In genomic region chr10:118997034-118997433, GRCm38 (mm10) we compare ENCODE assay signal across 28 mouse cellular contexts.
DNase-seq lines count a peak whose midpoint lies in the region; ATAC-seq and TF ChIP-seq lines count a peak whose summit lies in the region.
"Had no signal": no experiment of that assay in that cellular context is flagged by ENCODE, and none has a peak within 500 bp of the region (broad histone marks: within the 10 kb centered on the region; RNA-seq: fewer than 3 reads in every experiment).

No protein-coding gene starts in this region.

- H3K27me3 ChIP-seq in thymus, adult 2 months (ENCODE audit: control insufficient read depth, insufficient read depth, low read length) = no peaks in the 10 kb centered on the region
- no peaks in the 10 kb centered on the region for H3K27me3 ChIP-seq in midbrain, embryonic 11.5 days (ENCODE audit: control insufficient read depth, insufficient read depth, low read length)
- H3K27me3 ChIP-seq: CH12.LX; embryonic facial prominence, embryonic 13.5 days; embryonic facial prominence, embryonic 15.5 days; forebrain, embryonic 13.5 days; forebrain, embryonic 15.5 days; Patski had no signal

- no peak for ATAC-seq in erythroid progenitor cell, adult 5-6 weeks (replicated peaks; ENCODE audit: low FRiP score, poor library complexity, severe bottlenecking)
- ATAC-seq in midbrain, embryonic 11.5 days (ENCODE audit: low FRiP score) = no peak
- ATAC-seq: CD4-positive, CD25-positive, alpha-beta regulatory T cell, adult 4 months; forebrain, embryonic 13.5 days; forebrain, embryonic 15.5 days; forebrain, postnatal 0 days; Patski had no signal

- no peak overlapping the region for H3K4me3 ChIP-seq in thymus, adult 2 months (ENCODE audit: control insufficient read depth, insufficient read depth, low read length)
- H3K4me3 ChIP-seq in midbrain, embryonic 11.5 days (ENCODE audit: low read depth, low read length) = no peak overlapping the region
- H3K4me3 ChIP-seq: embryonic facial prominence, embryonic 13.5 days; embryonic facial prominence, embryonic 15.5 days; erythroblast, embryonic 14.5 days; forebrain, embryonic 13.5 days; forebrain, embryonic 15.5 days had no signal

- no peak for TF ChIP-seq CTCF in thymus, adult 2 months (IDR thresholded peaks at IDR 0.05; ENCODE audit: borderline replicate concordance, control insufficient read depth, extremely low read depth, insufficient read depth, low read length, poor library complexity)

- H3K9me3 ChIP-seq in midbrain, embryonic 11.5 days (ENCODE audit: control insufficient read depth, low read length) = no peaks in the 10 kb centered on the region
- H3K9me3 ChIP-seq: embryonic facial prominence, embryonic 13.5 days; embryonic facial prominence, embryonic 15.5 days; forebrain, embryonic 13.5 days; forebrain, embryonic 15.5 days; G1E had no signal

- no peak overlapping the region for H3K9ac ChIP-seq in midbrain, embryonic 11.5 days (ENCODE audit: low read length)
- H3K9ac ChIP-seq: embryonic facial prominence, embryonic 13.5 days; embryonic facial prominence, embryonic 15.5 days; forebrain, embryonic 13.5 days; forebrain, embryonic 15.5 days; forebrain, postnatal 0 days had no signal

- no peaks in the 10 kb centered on the region for H3K36me3 ChIP-seq in thymus, adult 2 months (ENCODE audit: control insufficient read depth, insufficient read depth, low read length)
- H3K36me3 ChIP-seq in midbrain, embryonic 11.5 days (ENCODE audit: control insufficient read depth, insufficient read depth, low read length) = no peaks in the 10 kb centered on the region
- H3K36me3 ChIP-seq: embryonic facial prominence, embryonic 13.5 days; embryonic facial prominence, embryonic 15.5 days; forebrain, embryonic 15.5 days; G1E had no signal

- DNase-seq in thymus, adult 2 months = no peak
- no peak for DNase-seq in thymus, postnatal 36 days
- DNase-seq in thymus, postnatal 14 days = peak; percentile 34
- no peak for DNase-seq in thymus, postnatal 4 days
- peak; percentile 11 for DNase-seq in CD4-positive helper T cell, adult 2 months (ENCODE audit: low read depth, low spot score)
- DNase-seq in naive thymus-derived CD4-positive, alpha-beta T cell, adult 2 months (ENCODE audit: low read depth) = peak; percentile 42
- DNase-seq in midbrain, embryonic 11.5 days (ENCODE audit: low spot score, missing footprints) = no peak
- DNase-seq: adrenal gland, adult 2 months; adrenal gland, postnatal 10 days; adrenal gland, postnatal 25 days; cerebellum, adult 11 months; cerebellum, adult 18-20 months; cerebellum, adult 8-10 months; cerebellum, adult 9-11 months; cerebellum, postnatal 14 days; cerebellum, postnatal 36 days; embryo, embryonic 11 days; forebrain, postnatal 0 days had no signal

- no peak for TF ChIP-seq POLR2A in thymus, adult 2 months (IDR thresholded peaks at IDR 0.05; ENCODE audit: control insufficient read depth, extremely low read depth, insufficient read depth, low read length, poor library complexity)

- H3K27ac ChIP-seq in thymus, adult 2 months (ENCODE audit: control insufficient read depth, insufficient read depth, low read length) = peak overlapping the region; percentile 64; the same call in 1 of the 2 replicates
- no peak overlapping the region for H3K27ac ChIP-seq in midbrain, embryonic 11.5 days (ENCODE audit: low read depth, low read length)
- H3K27ac ChIP-seq: embryonic facial prominence, embryonic 13.5 days; embryonic facial prominence, embryonic 15.5 days; forebrain, embryonic 13.5 days; forebrain, embryonic 15.5 days had no signal

- H3K4me1 ChIP-seq in thymus, adult 2 months (replicated peaks; ENCODE audit: control insufficient read depth, insufficient read depth, low read length) = peaks cover 22% of the 10 kb centered on the region
- H3K4me1 ChIP-seq in midbrain, embryonic 11.5 days (ENCODE audit: control insufficient read depth, insufficient read depth, low read length) = no peaks in the 10 kb centered on the region
- H3K4me1 ChIP-seq: forebrain, embryonic 13.5 days; forebrain, embryonic 15.5 days had no signal

- no peak overlapping the region for H3K4me2 ChIP-seq in midbrain, embryonic 11.5 days
- H3K4me2 ChIP-seq: embryonic facial prominence, embryonic 13.5 days; embryonic facial prominence, embryonic 15.5 days; forebrain, embryonic 13.5 days; forebrain, embryonic 15.5 days had no signal

- WGBS in thymus, adult 2 months = 56% methylated on average over 2 of the region's 2 CpGs
- 92% methylated on average over 2 of the region's 2 CpGs for WGBS in midbrain, embryonic 11.5 days

Comparison
In these comparisons a context has a peak if more than half of its experiments do, and no peak if none do; other contexts are left out.
1. DNase-seq: peak in thymus, postnatal 14 days (single experiment), CD4-positive helper T cell, adult 2 months (single experiment) and naive thymus-derived CD4-positive, alpha-beta T cell, adult 2 months (single experiment); none in thymus, adult 2 months (single experiment), thymus, postnatal 36 days (0 of 2), thymus, postnatal 4 days (single experiment) and midbrain, embryonic 11.5 days (single experiment).